Mouse (Mus musculus) hindbrain, embryonic 11.5 days (tissue): ENCODE data around the gene Heatr5b. TPM values are rescaled to one million over a fixed set of nuclear protein-coding genes. Genes with fewer than 3 reads are reported as not detected.
A peak's percentile ranks its signal among the peaks of the same experiment; 100 is the strongest.

ENCODE experiments used
- ATAC-seq: fragments of 200-750 bp; cut with Nextera tagmentation; 2 replicates; pipeline ENCODE4 v1.8.0; 2017; ENCODE audit warnings: mild to moderate bottlenecking, moderate TSS enrichment, moderate library complexity; ENCODE audit not compliant: low FRiP score
- DNase-seq: peaks from one replicate; pipeline ENCODE4 v3.0.0-alpha.2; 2015; ENCODE audit warnings: low spot score
- H3K27ac ChIP-seq: fragments of 300-500 bp; sonication (generic); 2 replicates; pipeline ENCODE4 v1.5.1; 2014; ENCODE audit warnings: mild to moderate bottlenecking, low read depth, low read length
- H3K27me3 ChIP-seq: fragments of 300-500 bp; sonication (generic); 2 replicates; pipeline ENCODE4 v1.6.1; 2014; ENCODE audit warnings: mild to moderate bottlenecking, low read length, moderate library complexity, mixed read lengths; ENCODE audit not compliant: control insufficient read depth, insufficient read depth
- H3K36me3 ChIP-seq: fragments of 300-500 bp; sonication (generic); 2 replicates; pipeline ENCODE4 v1.6.1; 2014; ENCODE audit warnings: mild to moderate bottlenecking, low read length, moderate library complexity, mixed read lengths; ENCODE audit not compliant: control insufficient read depth, insufficient read depth
- H3K4me1 ChIP-seq: fragments of 300-500 bp; sonication (generic); replicated peaks from 2 replicates; pipeline ENCODE4 v1.6.1; 2014; ENCODE audit warnings: low read length, mixed read lengths; ENCODE audit not compliant: control insufficient read depth, insufficient read depth
- H3K4me2 ChIP-seq: fragments of 300-500 bp; sonication (generic); replicated peaks from 2 replicates; pipeline ENCODE4 v1.6.1; 2014; ENCODE audit warnings: mild to moderate bottlenecking, low read depth, low read length
- H3K4me3 ChIP-seq: fragments of 300-500 bp; sonication (generic); 2 replicates; pipeline ENCODE4 v1.5.1; 2014; ENCODE audit warnings: low read depth, low read length
- H3K9ac ChIP-seq: fragments of 300-500 bp; sonication (generic); 2 replicates; pipeline ENCODE4 v1.6.1; 2014; ENCODE audit warnings: low read depth, low read length
- H3K9me3 ChIP-seq: fragments of 300-500 bp; sonication (generic); 2 replicates; pipeline ENCODE4 v1.6.1; 2016; ENCODE audit warnings: low read length; ENCODE audit not compliant: control insufficient read depth
- WGBS: fragments of 180-500 bp; shearing (Covaris S2); extraction: QIAGEN DNeasy Blood & Tissue Kit; methylation state at CpG from one replicate; pipeline ENCODE4 v1.1.7; 2014; 5-methylcytosine and 5-hydroxymethylcytosine counted together
- polyA plus RNA-seq: library from polyadenylated mRNA; unstranded; fragments of >200 nt; fragmentation: Nextera tagmentation; extraction: Ambion mirVana; gene quantifications from 2 replicates; pipeline ENCODE4 v1.2.1, GENCODE M21; 2014

Gene Heatr5b
- polyA plus RNA-seq, result 12.3 and 15.5 TPM in 2 replicates

- H3K9ac ChIP-seq, result peak within 1 kb of the TSS; percentile 86
- no peaks in the 10 kb centered on the region for H3K36me3 ChIP-seq
- peak within 1 kb of the TSS; percentile 84 for H3K4me3 ChIP-seq
- ATAC-seq (peak; percentile 99), DNase-seq (peak; percentile 100)
- no peaks in the 10 kb centered on the region for H3K4me1 ChIP-seq
- peak within 1 kb of the TSS; percentile 76 for H3K4me2 ChIP-seq
- WGBS, result under 1% methylated on average over 81 of the region's 81 CpGs
- H3K27me3 ChIP-seq, result no peaks in the 10 kb centered on the region
- H3K27ac ChIP-seq, result peak within 1 kb of the TSS; percentile 74
- H3K9me3 ChIP-seq, result no peaks in the 10 kb centered on the region
These were observed at the start of gene Heatr5b, which contains the start of gene Gpatch11 for GRCm38 (mm10) chr17:78834856-78835835. TSS of gene Heatr5b (minus strand) at chr17:78835364. TSS of gene Gpatch11 (plus strand) at chr17:78835567.

- no peak overlapping the region for H3K27ac ChIP-seq
- H3K36me3 ChIP-seq, result no peaks in the 10 kb centered on the region
- ATAC-seq (no peak), DNase-seq (no peak)
- H3K4me2 ChIP-seq, result no peak overlapping the region
- H3K9ac ChIP-seq, result no peak overlapping the region
- H3K4me1 ChIP-seq, result no peaks in the 10 kb centered on the region
- H3K27me3 ChIP-seq, result no peaks in the 10 kb centered on the region
- 90% methylated on average over 4 of the region's 4 CpGs for WGBS
- no peaks in the 10 kb centered on the region for H3K9me3 ChIP-seq
- no peak overlapping the region for H3K4me3 ChIP-seq
These were observed 48.1 kb upstream of the Heatr5b start for GRCm38 (mm10) chr17:78883291-78883690.

GRCm38 (mm10) chr17:78882401-78883112 lies 47.4 kb upstream of the Heatr5b start, which contains the start of gene Eif2ak2:
TSS of gene Eif2ak2 (minus strand) at chr17:78882573.
- Histone ChIP-seq H3K27me3 (no peaks in the 10 kb centered on the region), H3K4me1 (no peaks in the 10 kb centered on the region), H3K4me2 (peak within 1 kb of the TSS; percentile 74), H3K9me3 (no peaks in the 10 kb centered on the region), H3K36me3 (no peaks in the 10 kb centered on the region), H3K4me3 (peak within 1 kb of the TSS; percentile 41), H3K27ac (no peak within 1 kb of the TSS), H3K9ac (peak within 1 kb of the TSS; percentile 40)
- peak; percentile 71 for DNase-seq
- WGBS, result 3% methylated on average over 27 of the region's 28 CpGs
- peak; percentile 90 for ATAC-seq

- H3K27me3 ChIP-seq, result no peaks in the 10 kb centered on the region
- no peaks in the 10 kb centered on the region for H3K36me3 ChIP-seq
- no peak overlapping the region for H3K27ac ChIP-seq
- ATAC-seq (peak; percentile 75; the same call in 1 of the 2 replicates), DNase-seq (no peak)
- H3K9me3 ChIP-seq, result no peaks in the 10 kb centered on the region
- WGBS, result 29% methylated on average over 3 of the region's 7 CpGs
- peak overlapping the region; percentile 74 for H3K4me2 ChIP-seq
- peak overlapping the region; percentile 40 for H3K9ac ChIP-seq
- peak overlapping the region; percentile 41 for H3K4me3 ChIP-seq
- H3K4me1 ChIP-seq, result no peaks in the 10 kb centered on the region
These were observed 46.7 kb upstream of the Heatr5b start for GRCm38 (mm10) chr17:78881878-78882304.

- Histone ChIP-seq H3K36me3 (no peaks in the 10 kb centered on the region), H3K4me2 (no peak overlapping the region), H3K27ac (no peak overlapping the region), H3K4me1 (no peaks in the 10 kb centered on the region), H3K27me3 (no peaks in the 10 kb centered on the region), H3K4me3 (no peak overlapping the region), H3K9ac (no peak overlapping the region), H3K9me3 (no peaks in the 10 kb centered on the region)
- 91% methylated on average over 6 of the region's 6 CpGs for WGBS
- DNase-seq (no peak), ATAC-seq (no peak)
These were observed 38.7 kb upstream of the Heatr5b start for GRCm38 (mm10) chr17:78873886-78874285.

- no peak overlapping the region for H3K27ac ChIP-seq
- H3K9ac ChIP-seq, result no peak overlapping the region
- H3K27me3 ChIP-seq, result no peaks in the 10 kb centered on the region
- no peaks in the 10 kb centered on the region for H3K36me3 ChIP-seq
- WGBS, result 90% methylated on average over 10 of the region's 10 CpGs
- no peak overlapping the region for H3K4me2 ChIP-seq
- DNase-seq, result no peak
- H3K4me3 ChIP-seq, result no peak overlapping the region
- ATAC-seq, result no peak
- H3K4me1 ChIP-seq, result no peaks in the 10 kb centered on the region
- no peaks in the 10 kb centered on the region for H3K9me3 ChIP-seq
These were observed 21.1 kb upstream of the Heatr5b start for GRCm38 (mm10) chr17:78856243-78856642.

- H3K4me3 ChIP-seq, result no peak overlapping the region
- H3K4me2 ChIP-seq, result no peak overlapping the region
- no peak overlapping the region for H3K9ac ChIP-seq
- peaks cover 5% of the 10 kb centered on the region; the same call in 1 of the 2 replicates for H3K36me3 ChIP-seq
- ATAC-seq (no peak), DNase-seq (no peak)
- H3K9me3 ChIP-seq, result no peaks in the 10 kb centered on the region
- H3K27ac ChIP-seq, result no peak overlapping the region
- no peaks in the 10 kb centered on the region for H3K27me3 ChIP-seq
- 91% methylated on average over 7 of the region's 7 CpGs for WGBS
- H3K4me1 ChIP-seq, result no peaks in the 10 kb centered on the region
These were observed 7.2 kb upstream of the Heatr5b start for GRCm38 (mm10) chr17:78842271-78842928.

GRCm38 (mm10) chr17:78836056-78836455 lies 892 bp upstream of the Heatr5b start:
- no peaks in the 10 kb centered on the region for H3K36me3 ChIP-seq
- DNase-seq, result no peak
- H3K9ac ChIP-seq, result peak overlapping the region; percentile 62
- no peaks in the 10 kb centered on the region for H3K27me3 ChIP-seq
- 0 out of 2 replicates have a peak overlapping the region, but pooled peaks have one; percentile 74 for H3K27ac ChIP-seq
- no peak for ATAC-seq
- no peaks in the 10 kb centered on the region for H3K9me3 ChIP-seq
- 43% methylated on average over 2 of the region's 2 CpGs for WGBS
- H3K4me3 ChIP-seq, result peak overlapping the region; percentile 84
- H3K4me2 ChIP-seq, result peak overlapping the region; percentile 73
- no peaks in the 10 kb centered on the region for H3K4me1 ChIP-seq
